Mouse (Mus musculus) adrenal gland (tissue): ENCODE data around the gene Inha.

Experiments
- intact Hi-C: fragments of 180-260 bp; cut with DNase I; formaldehyde crosslinking; loops from one replicate; pipeline ENCODE4 v1.15.1; 2025

Inha gene

DNA sequence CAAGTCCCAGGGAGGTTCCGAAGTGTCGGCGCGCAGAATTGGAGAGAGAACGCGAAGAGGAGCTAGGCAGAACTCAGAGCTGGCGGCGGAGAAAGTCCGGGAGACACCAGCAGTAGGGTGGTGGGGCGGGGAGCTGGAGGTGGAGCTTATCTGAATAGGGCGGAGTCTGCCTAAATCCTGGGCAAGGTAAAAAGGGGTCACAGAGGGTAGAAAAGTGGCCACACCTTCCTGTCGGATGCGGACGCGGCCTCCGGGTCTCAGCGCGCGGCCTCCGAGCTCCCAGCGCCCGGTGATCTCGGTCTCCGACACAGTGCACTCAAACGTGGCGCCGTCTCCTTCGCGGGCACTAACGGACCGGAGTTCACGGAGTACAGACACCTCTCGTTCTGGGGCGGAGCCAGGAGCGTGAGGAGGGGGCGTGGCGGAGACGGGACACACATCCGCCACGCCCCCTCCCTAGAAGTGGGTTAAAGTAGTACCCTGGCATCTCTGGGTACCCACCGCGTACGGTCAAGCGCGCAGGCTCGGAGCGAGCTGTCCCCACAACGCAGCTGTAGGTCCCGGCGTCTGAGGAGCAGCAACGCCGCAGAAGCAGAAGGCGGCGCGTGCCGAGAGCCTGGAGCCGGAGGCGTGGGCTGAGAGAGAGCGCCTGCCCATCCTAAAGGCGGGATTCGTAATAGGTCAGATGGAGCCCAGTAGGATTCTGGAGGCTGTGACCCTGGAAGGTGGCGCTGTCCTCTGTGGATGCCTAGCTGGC lies 19.3 kb upstream of the Inha start:
- intact Hi-C loops: no loop called here

- intact Hi-C loops: no loop called here
Measured at GRCm38 (mm10) chr1:75490785-75491551, 15.9 kb upstream of the Inha start.

DNA sequence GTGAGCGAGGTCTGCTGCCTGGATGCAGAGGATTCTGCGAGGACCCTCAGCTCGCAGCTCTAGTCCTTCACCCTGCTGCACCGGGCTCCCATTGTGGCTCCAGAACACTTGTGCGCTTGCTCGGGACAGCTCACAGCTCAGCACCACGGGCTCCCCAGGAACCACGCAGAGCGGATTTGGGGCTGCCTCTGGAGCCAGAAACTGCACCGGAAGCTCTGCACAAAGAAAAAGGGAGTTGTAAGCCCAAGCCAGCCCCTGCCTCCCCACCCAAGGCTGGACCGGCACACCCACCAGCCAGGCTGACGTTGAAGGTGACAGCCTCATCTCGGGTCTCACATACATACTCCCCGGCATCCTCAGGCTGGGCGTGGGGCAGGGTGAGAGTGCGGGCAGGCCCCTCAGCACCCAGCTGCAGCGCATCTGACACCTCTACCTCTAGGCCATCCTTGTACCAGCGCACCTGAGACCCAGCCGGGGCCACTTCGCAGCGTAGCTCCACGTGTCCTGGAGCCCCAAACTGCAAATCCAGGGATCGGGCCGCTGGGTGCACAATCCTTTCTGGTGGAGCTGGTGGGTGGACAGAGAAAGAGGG lies 14.2 kb upstream of the Inha start:
- intact Hi-C loops: no loop called here

- intact Hi-C loops: no loop called here
Measured at GRCm38 (mm10) chr1:75494878-75495548, 11.9 kb upstream of the Inha start.

- intact Hi-C loops: no loop called here
Measured at GRCm38 (mm10) chr1:75498897-75499296, 8.0 kb upstream of the Inha start.

DNA sequence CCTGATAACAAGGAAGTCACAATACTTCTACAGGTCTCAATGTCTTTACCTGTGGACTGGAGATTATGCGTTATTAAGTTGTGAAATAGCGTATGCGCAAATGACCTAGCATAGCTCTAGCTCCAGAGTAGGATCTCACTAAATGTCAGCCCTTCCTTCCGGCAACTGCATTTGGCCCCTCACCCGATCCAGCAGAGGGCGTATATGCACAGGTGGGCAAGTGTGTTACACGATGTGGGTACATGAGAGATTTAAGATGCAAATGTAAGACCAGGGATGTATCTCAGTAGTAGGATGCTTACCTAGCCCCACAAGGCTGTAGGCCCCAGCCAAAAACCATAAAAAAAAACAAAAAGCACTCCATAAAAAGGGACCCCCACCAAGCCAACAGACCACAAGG lies 7.4 kb upstream of the Inha start:
- intact Hi-C loops: no loop called here

GRCm38 (mm10) chr1:75501905-75502304 lies 5.0 kb upstream of the Inha start:
- intact Hi-C loops: loop anchor here (5.0 kb wide), 1 partner anchor 55 kb away; no protein-coding TSS in a partner anchor

DNA sequence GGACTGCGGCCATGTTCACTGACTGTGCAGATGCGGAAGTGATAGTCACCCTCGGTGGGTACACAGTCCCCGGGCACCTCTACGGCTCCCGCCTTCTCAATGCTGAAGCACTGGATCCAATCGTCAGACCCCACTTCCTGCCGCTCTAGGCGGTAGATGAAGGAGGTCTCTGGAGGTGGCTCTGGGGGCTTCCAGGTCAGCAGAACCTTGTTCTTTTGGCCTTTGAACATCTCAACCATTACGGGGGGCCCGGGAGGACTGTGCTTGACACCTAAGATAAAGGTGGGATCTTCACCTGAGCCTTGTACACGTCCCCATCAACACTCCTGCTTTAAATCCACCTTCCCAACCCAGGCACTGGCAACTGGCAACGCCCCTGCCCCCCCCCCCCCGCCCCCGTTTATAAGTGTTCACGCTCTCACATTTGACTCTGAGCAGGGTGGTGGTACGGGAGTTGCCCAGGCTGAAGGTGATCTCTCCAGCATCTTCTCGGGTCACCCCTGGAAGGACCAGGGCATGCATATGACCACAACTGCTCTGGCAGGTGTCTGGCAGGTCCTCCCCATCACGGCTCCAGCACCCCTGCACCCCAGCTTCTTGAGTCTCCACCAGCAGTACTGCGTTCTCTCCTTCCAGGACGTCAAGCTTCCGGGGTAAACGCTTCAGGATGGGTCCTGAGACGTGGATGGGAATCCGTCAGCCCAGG lies 3.8 kb upstream of the Inha start:
- intact Hi-C loops: loop anchor here (5.0 kb wide), 1 partner anchor 54 kb away; no protein-coding TSS in a partner anchor

DNA sequence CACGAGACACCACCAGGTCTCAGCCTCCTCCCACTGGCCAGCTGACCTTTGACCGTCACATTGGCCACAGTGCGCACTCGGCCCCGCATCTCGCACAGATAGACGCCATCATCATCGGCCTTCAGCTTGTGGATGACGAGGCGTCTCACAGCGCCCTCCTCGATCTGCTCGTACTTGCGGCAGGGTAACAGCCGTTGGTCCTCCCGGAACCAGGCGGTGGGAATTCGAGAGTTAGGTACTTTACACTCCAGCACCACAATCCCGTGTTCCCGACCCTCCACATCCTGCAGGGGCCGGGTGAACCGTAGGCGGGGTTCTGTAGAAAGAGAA lies 3.3 kb upstream of the Inha start:
- intact Hi-C loops: loop anchor here (5.0 kb wide), 1 partner anchor 54 kb away; no protein-coding TSS in a partner anchor

GRCm38 (mm10) chr1:75504256-75505045 lies 2.4 kb upstream of the Inha start:
- intact Hi-C loops: loop anchor here (5.0 kb wide), 1 partner anchor 53 kb away; no protein-coding TSS in a partner anchor

GRCm38 (mm10) chr1:75505159-75505955 lies 1.5 kb upstream of the Inha start:
- intact Hi-C loops: no loop called here

- intact Hi-C loops: no loop called here
Measured at GRCm38 (mm10) chr1:75505956-75506831, 683 bp upstream of the Inha start, which contains the start of gene Obsl1. Obsl1 (minus strand) TSS chr1:75506452.

DNA sequence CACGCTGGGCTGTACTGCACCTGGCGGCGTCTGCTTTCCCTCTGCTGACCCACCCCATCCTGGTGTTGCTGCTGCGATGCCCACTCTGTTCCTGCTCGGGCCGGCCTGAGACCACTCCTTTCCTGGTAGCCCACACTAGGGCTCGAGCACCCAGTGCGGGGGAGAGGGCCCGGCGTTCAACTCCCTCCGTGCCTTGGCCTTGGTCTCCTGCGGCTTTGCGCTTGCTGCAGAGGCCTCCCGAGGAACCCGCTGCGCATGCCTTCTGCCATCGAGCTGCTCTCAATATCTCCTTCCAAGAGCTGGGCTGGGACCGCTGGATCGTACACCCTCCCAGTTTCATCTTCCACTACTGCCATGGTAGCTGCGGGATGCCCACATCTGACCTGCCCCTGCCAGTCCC lies 2.7 kb downstream of the Inha start:
- intact Hi-C loops: no loop called here

- intact Hi-C loops: no loop called here
Measured at GRCm38 (mm10) chr1:75510154-75510553, 3.3 kb downstream of the Inha start.

GRCm38 (mm10) chr1:75511437-75512210 lies 4.7 kb downstream of the Inha start:
- intact Hi-C loops: no loop called here

DNA sequence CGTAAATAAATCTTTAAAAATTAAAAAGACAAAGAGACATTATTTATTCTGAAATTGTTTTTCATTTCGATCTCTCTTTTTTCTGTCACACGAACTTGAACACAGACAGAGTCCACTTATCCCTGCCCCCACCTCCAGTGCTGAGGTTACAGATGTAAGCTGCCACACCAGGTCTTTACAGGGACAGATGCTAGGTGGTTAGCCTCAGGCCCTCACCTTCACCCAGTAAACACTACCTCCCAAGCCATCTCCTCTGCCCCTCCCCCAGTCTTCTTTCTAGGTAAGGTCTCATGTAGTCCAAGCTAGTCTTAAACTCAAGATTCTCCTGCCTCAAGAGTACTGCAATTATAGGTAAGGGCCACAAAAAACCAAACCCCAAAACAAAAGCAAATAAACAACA lies 5.7 kb downstream of the Inha start:
- intact Hi-C loops: no loop called here

DNA sequence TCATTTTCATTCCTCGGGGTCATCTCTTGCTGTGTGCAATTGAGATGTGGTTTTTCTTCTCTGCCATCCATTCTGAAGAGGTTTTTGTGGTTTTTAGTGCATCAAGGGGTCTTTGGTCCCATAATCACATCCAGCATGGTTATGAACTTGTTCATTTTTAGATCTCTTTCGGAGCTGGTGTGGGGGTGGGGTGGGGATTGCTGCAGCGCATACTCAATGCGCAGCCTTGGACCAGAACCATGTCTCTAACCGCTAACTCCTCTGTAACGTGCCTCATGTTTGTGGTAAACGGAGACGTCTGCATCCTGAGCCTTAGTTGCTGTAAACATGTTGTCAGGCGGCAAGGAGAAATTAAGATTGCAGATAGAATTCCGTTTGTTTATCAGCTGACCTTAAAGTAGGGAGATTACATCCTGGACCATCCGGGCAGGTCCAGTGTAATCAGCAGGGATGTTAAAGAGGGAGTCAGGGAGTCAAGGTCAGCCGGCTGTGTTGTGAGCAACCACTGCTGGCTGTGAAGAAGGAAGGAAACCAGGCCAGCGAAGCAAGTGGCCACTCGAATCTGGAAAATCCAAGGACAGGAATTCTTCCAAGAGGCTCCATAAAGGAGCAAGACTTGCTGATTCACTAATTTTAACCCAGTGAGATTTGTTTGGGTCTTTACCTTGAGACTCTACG lies 10.0 kb downstream of the Inha start:
- intact Hi-C loops: no loop called here
